Mouse (Mus musculus) midbrain, embryonic 11.5 days (tissue): Measurements from ENCODE around the gene Brat1. TPM values are rescaled to one million over a fixed set of nuclear protein-coding genes. Genes with fewer than 3 reads are reported as not detected.
"Not testable (repeated sequence)": the region's sequence is repeated elsewhere in the genome, so short reads cannot be mapped to it uniquely, and the experiment has no call there.

ENCODE experiments used
- ATAC-seq: fragments of 200-750 bp; cut with Nextera tagmentation; 2 replicates; pipeline ENCODE4 v1.8.0; 2017; ENCODE audit warnings: moderate TSS enrichment, moderate library complexity; ENCODE audit not compliant: low FRiP score
- DNase-seq: peaks from one replicate; pipeline ENCODE4 v3.0.0; 2015; ENCODE audit warnings: low spot score; ENCODE audit errors: missing footprints
- H3K27ac ChIP-seq: fragments of 300-500 bp; sonication (generic); 2 replicates; pipeline ENCODE4 v1.5.1; 2014; ENCODE audit warnings: low read depth, low read length
- H3K27me3 ChIP-seq: fragments of 300-500 bp; sonication (generic); 2 replicates; pipeline ENCODE4 v1.6.1; 2014; ENCODE audit warnings: mild to moderate bottlenecking, low read length, moderate library complexity, mixed read lengths; ENCODE audit not compliant: control insufficient read depth, insufficient read depth
- H3K36me3 ChIP-seq: fragments of 300-500 bp; sonication (generic); 2 replicates; pipeline ENCODE4 v1.6.1; 2014; ENCODE audit warnings: mild to moderate bottlenecking, low read length, moderate library complexity, mixed read lengths; ENCODE audit not compliant: control insufficient read depth, insufficient read depth
- H3K4me1 ChIP-seq: fragments of 300-500 bp; sonication (generic); 2 replicates; pipeline ENCODE4 v1.6.1; 2014; ENCODE audit warnings: low read length; ENCODE audit not compliant: control insufficient read depth, insufficient read depth
- H3K4me2 ChIP-seq: fragments of 300-500 bp; sonication (generic); 2 replicates; pipeline ENCODE4 v1.6.1; 2014; ENCODE audit warnings: mild to moderate bottlenecking, moderate library complexity
- H3K4me3 ChIP-seq: fragments of 300-500 bp; sonication (generic); 2 replicates; pipeline ENCODE4 v1.5.1; 2014; ENCODE audit warnings: low read depth, low read length
- H3K9ac ChIP-seq: fragments of 300-500 bp; sonication (generic); 2 replicates; pipeline ENCODE4 v1.6.1; 2014; ENCODE audit warnings: low read length
- H3K9me3 ChIP-seq: fragments of 300-500 bp; sonication (generic); 2 replicates; pipeline ENCODE4 v1.6.1; 2016; ENCODE audit warnings: low read length; ENCODE audit not compliant: control insufficient read depth
- WGBS: fragments of 180-500 bp; shearing (Covaris S2); extraction: QIAGEN DNeasy Blood & Tissue Kit; methylation state at CpG from one replicate; pipeline ENCODE4 v1.1.7; 2014; 5-methylcytosine and 5-hydroxymethylcytosine counted together
- polyA plus RNA-seq: library from polyadenylated mRNA; unstranded; fragments of >200 nt; fragmentation: Nextera tagmentation; extraction: Ambion mirVana; gene quantifications from 2 replicates; pipeline ENCODE4 v1.2.1, GENCODE M21; 2014

Gene Brat1
- polyA plus RNA-seq, 1 experiment from 2014 or later = 11.4 TPM

GRCm38 (mm10) chr5:140672603-140673002 is 32.2 kb upstream of the Brat1 start:
- H3K4me3 ChIP-seq, H3K27me3 ChIP-seq, H3K9ac ChIP-seq, DNase-seq, H3K4me1 ChIP-seq, H3K9me3 ChIP-seq, H3K4me2 ChIP-seq, ATAC-seq, H3K36me3 ChIP-seq, H3K27ac ChIP-seq: not testable (repeated sequence)
- WGBS = 91% methylated on average over 6 of the region's 6 CpGs

- Histone ChIP-seq H3K9ac (no peak overlapping the region), H3K4me3 (no peak overlapping the region), H3K27me3 (no peaks in the 10 kb centered on the region), H3K27ac (no peak overlapping the region), H3K4me1 (no peaks in the 10 kb centered on the region), H3K4me2 (no peak overlapping the region), H3K36me3 (peaks cover 5% of the 10 kb centered on the region; the same call in 1 of the 2 replicates), H3K9me3 (peaks cover under 1% of the 10 kb centered on the region; the same call in 1 of the 2 replicates)
- WGBS = 91% methylated on average over 17 of the region's 17 CpGs
- DNase-seq = no peak
- ATAC-seq = no peak
Observed at GRCm38 (mm10) chr5:140674036-140674435, 30.8 kb upstream of the Brat1 start.

- 86% methylated on average over 11 of the region's 11 CpGs for WGBS
- Histone ChIP-seq H3K27me3 (no peaks in the 10 kb centered on the region), H3K4me3 (no peak overlapping the region), H3K9ac (no peak overlapping the region), H3K4me1 (no peaks in the 10 kb centered on the region), H3K36me3 (no peaks in the 10 kb centered on the region), H3K9me3 (no peaks in the 10 kb centered on the region), H3K27ac (no peak overlapping the region), H3K4me2 (no peak overlapping the region)
- DNase-seq (no peak), ATAC-seq (no peak)
Observed at GRCm38 (mm10) chr5:140675079-140675478, 29.7 kb upstream of the Brat1 start.

GRCm38 (mm10) chr5:140675640-140676039 is 29.2 kb upstream of the Brat1 start:
- no peaks in the 10 kb centered on the region for H3K4me1 ChIP-seq
- H3K27ac ChIP-seq = no peak overlapping the region
- no peaks in the 10 kb centered on the region for H3K27me3 ChIP-seq
- WGBS = 88% methylated on average over 11 of the region's 11 CpGs
- H3K9me3 ChIP-seq = no peaks in the 10 kb centered on the region
- H3K9ac ChIP-seq = no peak overlapping the region
- H3K4me2 ChIP-seq = no peak overlapping the region
- H3K4me3 ChIP-seq = no peak overlapping the region
- no peak for DNase-seq
- ATAC-seq = no peak
- H3K36me3 ChIP-seq = no peaks in the 10 kb centered on the region

GRCm38 (mm10) chr5:140677137-140677536 is 27.7 kb upstream of the Brat1 start:
- WGBS = 91% methylated on average over 6 of the region's 6 CpGs
- no peaks in the 10 kb centered on the region for H3K4me1 ChIP-seq
- no peak overlapping the region for H3K9ac ChIP-seq
- no peak overlapping the region for H3K4me3 ChIP-seq
- DNase-seq (no peak), ATAC-seq (no peak)
- no peak overlapping the region for H3K4me2 ChIP-seq
- no peak overlapping the region for H3K27ac ChIP-seq
- H3K27me3 ChIP-seq = no peaks in the 10 kb centered on the region
- H3K36me3 ChIP-seq = no peaks in the 10 kb centered on the region
- H3K9me3 ChIP-seq = no peaks in the 10 kb centered on the region

- Histone ChIP-seq H3K36me3 (no peaks in the 10 kb centered on the region), H3K27me3 (no peaks in the 10 kb centered on the region), H3K9me3 (no peaks in the 10 kb centered on the region), H3K4me1 (no peaks in the 10 kb centered on the region), H3K9ac (no peak overlapping the region), H3K27ac (no peak overlapping the region), H3K4me3 (no peak overlapping the region), H3K4me2 (no peak overlapping the region)
- WGBS = 84% methylated on average over 6 of the region's 6 CpGs
- DNase-seq = no peak
- ATAC-seq = no peak
Observed at GRCm38 (mm10) chr5:140680051-140680450, 24.8 kb upstream of the Brat1 start.

GRCm38 (mm10) chr5:140680950-140681349 is 23.9 kb upstream of the Brat1 start:
- H3K4me2 ChIP-seq = no peak overlapping the region
- no peaks in the 10 kb centered on the region for H3K9me3 ChIP-seq
- H3K36me3 ChIP-seq = no peaks in the 10 kb centered on the region
- 76% methylated on average over 1 of the region's 1 CpGs for WGBS
- DNase-seq (no peak), ATAC-seq (no peak)
- no peaks in the 10 kb centered on the region for H3K4me1 ChIP-seq
- no peaks in the 10 kb centered on the region for H3K27me3 ChIP-seq
- no peak overlapping the region for H3K9ac ChIP-seq
- no peak overlapping the region for H3K4me3 ChIP-seq
- no peak overlapping the region for H3K27ac ChIP-seq

- H3K27ac ChIP-seq = no peak overlapping the region
- H3K36me3 ChIP-seq = no peaks in the 10 kb centered on the region
- no peaks in the 10 kb centered on the region for H3K9me3 ChIP-seq
- DNase-seq = no peak
- 96% methylated on average over 6 of the region's 6 CpGs for WGBS
- H3K4me1 ChIP-seq = no peaks in the 10 kb centered on the region
- H3K4me2 ChIP-seq = no peak overlapping the region
- no peak overlapping the region for H3K9ac ChIP-seq
- no peaks in the 10 kb centered on the region for H3K27me3 ChIP-seq
- ATAC-seq = no peak
- no peak overlapping the region for H3K4me3 ChIP-seq
Observed at GRCm38 (mm10) chr5:140682113-140682512, 22.7 kb upstream of the Brat1 start.

- H3K9me3 ChIP-seq = no peaks in the 10 kb centered on the region
- DNase-seq = peak; percentile 94
- H3K4me2 ChIP-seq = no peak overlapping the region
- no peak overlapping the region for H3K27ac ChIP-seq
- H3K9ac ChIP-seq = no peak overlapping the region
- no peaks in the 10 kb centered on the region for H3K4me1 ChIP-seq
- H3K4me3 ChIP-seq = no peak overlapping the region
- ATAC-seq = peak; percentile 64; the same call in 1 of the 2 replicates
- H3K36me3 ChIP-seq = no peaks in the 10 kb centered on the region
- 61% methylated on average over 16 of the region's 16 CpGs for WGBS
- H3K27me3 ChIP-seq = no peaks in the 10 kb centered on the region
Observed at GRCm38 (mm10) chr5:140684343-140685148, 20.3 kb upstream of the Brat1 start.
